Mouse (Mus musculus): ENCODE results near the gene 4933402D24Rik.

Gene 4933402D24Rik

GRCm38 (mm10) chr1:63769167-63769566 lies at the start of gene 4933402D24Rik:
4933402D24Rik (minus strand) TSS chr1:63769267.
- no peak for DNase-seq

- DNase-seq: no peak
These were observed 39.5 kb upstream of the 4933402D24Rik start for GRCm38 (mm10) chr1:63808584-63808983.

GRCm38 (mm10) chr1:63805095-63805494 lies 36.0 kb upstream of the 4933402D24Rik start:
- no peak for DNase-seq

- DNase-seq: no peak
These were observed 25.3 kb upstream of the 4933402D24Rik start for GRCm38 (mm10) chr1:63794326-63794725.

GRCm38 (mm10) chr1:63776902-63777630 lies 8.0 kb upstream of the 4933402D24Rik start:
- DNase-seq: no peak

- DNase-seq: no peak
These were observed 7.3 kb upstream of the 4933402D24Rik start for GRCm38 (mm10) chr1:63776396-63776795.

GRCm38 (mm10) chr1:63770309-63770708 lies 1.2 kb upstream of the 4933402D24Rik start:
- peak; percentile 26 for DNase-seq

GRCm38 (mm10) chr1:63768112-63768511 lies 955 bp downstream of the 4933402D24Rik start:
- no peak for DNase-seq

- no peak for DNase-seq
These were observed 4.7 kb downstream of the 4933402D24Rik start for GRCm38 (mm10) chr1:63764395-63764794.

GRCm38 (mm10) chr1:63763881-63764386 lies 5.1 kb downstream of the 4933402D24Rik start:
- DNase-seq: no peak

- DNase-seq: peak; percentile 31
These were observed 5.8 kb downstream of the 4933402D24Rik start for GRCm38 (mm10) chr1:63763212-63763694.

GRCm38 (mm10) chr1:63756005-63756404 lies 13.1 kb downstream of the 4933402D24Rik start:
- no peak for DNase-seq

GRCm38 (mm10) chr1:63730240-63730771 lies 38.8 kb downstream of the 4933402D24Rik start, which contains the start of the genes Mdh1b and Fastkd2:
Mdh1b (minus strand) TSS chr1:63730318.
Fastkd2 (plus strand) TSS chr1:63730614.
- peak; percentile 81 for DNase-seq

- DNase-seq: peak; percentile 11
These were observed 39.3 kb downstream of the 4933402D24Rik start for GRCm38 (mm10) chr1:63729796-63730195.

GRCm38 (mm10) chr1:63720161-63720560 lies 48.9 kb downstream of the 4933402D24Rik start:
- DNase-seq: no peak

- no peak for DNase-seq
These were observed 60.2 kb downstream of the 4933402D24Rik start for GRCm38 (mm10) chr1:63708876-63709275.

- DNase-seq: no peak
These were observed 63.3 kb downstream of the 4933402D24Rik start for GRCm38 (mm10) chr1:63705733-63706132.
